Mouse (Mus musculus) inflammation-experienced regulatory T-cells, adult 16 weeks (primary cell): ENCODE results near the gene Vwf. TPM values are rescaled to one million over a fixed set of nuclear protein-coding genes. Genes with fewer than 3 reads are reported as not detected.

Source experiments
- polyA plus RNA-seq: library from polyadenylated mRNA; unstranded; fragments of 100-300 nt; shearing (Covaris generic); gene quantifications from one replicate; pipeline ENCODE4 v1.2.1, GENCODE M21; 2017

Gene Vwf
- 0.09 TPM for polyA plus RNA-seq

DNA sequence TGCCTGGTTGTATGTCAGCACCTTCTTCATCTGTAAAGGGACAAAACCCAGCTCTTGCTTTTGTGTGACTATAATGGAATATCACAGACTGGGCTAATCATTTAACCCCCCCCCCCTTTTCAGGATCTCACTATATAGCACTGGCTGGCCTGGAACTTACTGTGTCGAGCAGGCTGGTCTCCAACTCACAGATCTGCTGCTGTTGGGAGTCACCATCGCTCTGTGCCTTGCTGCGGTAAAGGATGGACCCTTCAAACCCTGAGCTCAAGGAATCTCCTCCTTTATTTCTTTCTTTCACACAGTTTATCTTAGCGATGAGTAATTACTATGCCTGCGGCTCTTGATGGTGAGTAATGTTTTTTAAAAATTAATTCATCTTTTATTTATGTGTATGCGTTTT, at the start of gene Vwf:
Gene Vwf, plus strand, starts transcription at position 301 of the 400 bp plus-strand sequence.

DNA sequence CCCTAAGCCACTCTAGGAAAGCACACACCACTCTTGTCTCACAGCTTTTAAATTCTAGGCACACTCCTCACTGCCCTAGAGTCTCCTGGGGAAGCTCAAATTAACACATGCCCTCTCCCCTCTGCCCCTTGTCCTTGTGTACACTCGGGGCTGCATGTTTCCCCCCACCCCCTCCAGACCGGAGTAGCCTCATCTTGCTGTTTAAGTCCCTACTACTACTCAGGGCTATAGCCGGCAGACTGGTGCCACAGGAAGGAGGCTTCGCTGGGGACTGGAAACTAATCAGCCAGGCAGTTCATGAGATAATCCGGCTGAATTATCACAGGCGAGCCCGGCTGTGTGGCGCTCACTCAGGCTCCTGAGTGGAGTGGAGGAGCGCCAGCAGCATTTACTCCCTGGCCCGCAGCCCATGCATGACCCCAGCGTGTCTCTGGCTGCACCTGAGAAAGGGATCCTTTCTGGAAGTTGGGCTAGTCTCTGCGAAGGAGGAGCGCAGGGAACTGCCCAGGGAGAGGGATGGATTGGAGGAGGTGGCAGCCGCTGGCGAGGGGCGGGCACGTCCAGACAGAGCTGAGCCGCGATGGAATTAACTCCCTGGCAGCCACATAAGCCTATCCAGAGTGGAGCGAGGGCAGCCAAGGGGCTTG, 143.6 kb downstream of the Vwf start, which contains the start of gene Ano2:
Gene Ano2, plus strand, starts transcription at position 363 of the 647 bp plus-strand sequence.

Other genes with a start within 250 kb of the Vwf start
- gene Ltbr, start 232.9 kb upstream of the Vwf start, polyA plus RNA-seq = 0.63 TPM
- gene Scnn1a, start 226.1 kb upstream of the Vwf start, polyA plus RNA-seq = not detected
- 51.4 TPM for gene Tnfrsf1a, start 197.4 kb upstream of the Vwf start, polyA plus RNA-seq
- gene Plekhg6, start 166.0 kb upstream of the Vwf start, polyA plus RNA-seq = 0.09 TPM
- gene Cd9, start 52.0 kb upstream of the Vwf start, polyA plus RNA-seq = 144 TPM
- not detected for gene Ano2, start 143.6 kb downstream of the Vwf start, polyA plus RNA-seq